Mouse (Mus musculus) myocyte (in vitro differentiated cells): ENCODE measurements at regions not wholly inside any gene's neighbourhood (a gene's known extent, or its start where the extent isn't known, plus 50 kb on each side); places are given as distances from the start of the nearest gene placed in this dataset.

Source experiments
- H3K27me3 ChIP-seq: one replicate; pipeline ENCODE4 v1.6.1; 2011; ENCODE audit not compliant: control insufficient read depth, insufficient read depth, insufficient read length
- H3K36me3 ChIP-seq: one replicate; pipeline ENCODE4 v1.6.1; 2011; ENCODE audit not compliant: control insufficient read depth, insufficient read depth
- H3K4me2 ChIP-seq: one replicate; pipeline ENCODE4 v1.6.1; 2011; ENCODE audit warnings: low read depth, control low read depth
- H3K4me3 ChIP-seq: one replicate; pipeline ENCODE4 v1.5.1; 2011; ENCODE audit warnings: mild to moderate bottlenecking, control low read depth, moderate library complexity
- H3K79me2 ChIP-seq: one replicate; pipeline ENCODE4 v1.6.1; 2011; ENCODE audit not compliant: control insufficient read depth, insufficient read depth
- H3ac ChIP-seq: one replicate; pipeline ENCODE4 v1.6.1; 2011; ENCODE audit not compliant: control insufficient read depth, insufficient read length
- CEBPB ChIP-seq: IDR thresholded peaks from 2 replicates; pipeline ENCODE4 v1.6.1; 2011; ENCODE audit warnings: mild to moderate bottlenecking, moderate library complexity; ENCODE audit not compliant: poor library complexity, insufficient read depth, severe bottlenecking
- E2F4 ChIP-seq: IDR thresholded peaks from one replicate; pipeline ENCODE4 v1.6.1; 2011; ENCODE audit warnings: mild to moderate bottlenecking, control low read depth, moderate library complexity; ENCODE audit not compliant: insufficient read depth
- MAX ChIP-seq: IDR thresholded peaks from one replicate; pipeline ENCODE4 v1.6.1; 2011; ENCODE audit warnings: low read depth, mild to moderate bottlenecking, control low read depth
- MYOD1 ChIP-seq, 3 experiments: IDR thresholded peaks; one replicate each; pipeline ENCODE4 v1.6.1; 2011; ENCODE audit warnings: control low read depth in 2 of 3, low read depth in 2 of 3, mild to moderate bottlenecking in 2 of 3, moderate library complexity in 1 of 3; ENCODE audit not compliant: insufficient read length in 2 of 3, control insufficient read depth in 1 of 3
- MYOG ChIP-seq, 3 experiments: IDR thresholded peaks; one replicate each; pipeline ENCODE4 v1.6.1; 2011; ENCODE audit warnings: control low read depth in 2 of 3, low read depth in 2 of 3, mild to moderate bottlenecking in 2 of 3; ENCODE audit not compliant: insufficient read length in 2 of 3, control insufficient read depth in 1 of 3, insufficient read depth in 1 of 3
- POLR2A ChIP-seq: IDR thresholded peaks from one replicate; pipeline ENCODE4 v1.6.1; 2011; ENCODE audit warnings: low read depth, mild to moderate bottlenecking, control low read depth, moderate library complexity; ENCODE audit not compliant: insufficient read length
- POLR2AphosphoS2 ChIP-seq: IDR thresholded peaks from one replicate; pipeline ENCODE4 v1.6.1; 2011; ENCODE audit warnings: low read depth, control low read depth; ENCODE audit not compliant: insufficient read length
- REST ChIP-seq: IDR thresholded peaks from one replicate; pipeline ENCODE4 v1.6.1; 2011; ENCODE audit warnings: mild to moderate bottlenecking, control low read depth, moderate library complexity; ENCODE audit not compliant: insufficient read depth, insufficient read length
- SRF ChIP-seq: IDR thresholded peaks from one replicate; pipeline ENCODE4 v1.6.1; 2011; ENCODE audit warnings: low read depth; ENCODE audit not compliant: control insufficient read depth, insufficient read length
- TCF12 ChIP-seq: IDR thresholded peaks from one replicate; pipeline ENCODE4 v1.6.1; 2011; ENCODE audit warnings: mild to moderate bottlenecking, control low read depth; ENCODE audit not compliant: poor library complexity, insufficient read depth, severe bottlenecking
- TCF3 ChIP-seq: IDR thresholded peaks from one replicate; pipeline ENCODE4 v1.6.1; 2011; ENCODE audit warnings: low read depth, control low read depth; ENCODE audit not compliant: insufficient read length
- USF1 ChIP-seq: IDR thresholded peaks from one replicate; pipeline ENCODE4 v1.6.1; 2011; ENCODE audit warnings: low read depth, mild to moderate bottlenecking, control low read depth, moderate library complexity

- H3K27me3 ChIP-seq = peaks cover 21% of the 10 kb centered on the region
Observed at GRCm38 (mm10) chr2:28337561-28337960, 109.0 kb upstream of the Ppp1r26 start.

GRCm38 (mm10) chr2:28341304-28341703 lies 105.3 kb upstream of the Ppp1r26 start:
- H3K27me3 ChIP-seq = peaks cover 23% of the 10 kb centered on the region
- no peaks in the 10 kb centered on the region for H3K36me3 ChIP-seq
- no peak for TF ChIP-seq MYOG (IDR thresholded peaks at IDR 0.05; ENCODE audit: control insufficient read depth in 1 of 3, insufficient read depth in 1 of 3, insufficient read length in 2 of 3, low read depth in 2 of 3)
- TF ChIP-seq E2F4 = no peak
- TF ChIP-seq SRF = no peak
- TF ChIP-seq POLR2A = no peak
- no peak for TF ChIP-seq TCF3
- TF ChIP-seq TCF12 = no peak
- TF ChIP-seq MAX = no peak
- no peak for TF ChIP-seq CEBPB
- no peak for TF ChIP-seq USF1
- TF ChIP-seq MYOD1 (IDR thresholded peaks at IDR 0.05; ENCODE audit: control insufficient read depth in 1 of 3, insufficient read length in 2 of 3, low read depth in 2 of 3) = no peak
- no peak for TF ChIP-seq POLR2AphosphoS2
- no peak for TF ChIP-seq REST
- no peak overlapping the region for H3K4me2 ChIP-seq
- no peak overlapping the region for H3K4me3 ChIP-seq
- no peak overlapping the region for H3ac ChIP-seq
- H3K79me2 ChIP-seq = no peaks in the 10 kb centered on the region

More at GRCm38 (mm10) chr2:28337561-28337960, 109.0 kb upstream of the Ppp1r26 start:
- Histone ChIP-seq H3K36me3 (no peaks in the 10 kb centered on the region), H3K4me3 (no peak overlapping the region), H3K79me2 (no peaks in the 10 kb centered on the region), H3K4me2 (no peak overlapping the region), H3ac (no peak overlapping the region)
- TF ChIP-seq REST (no peak), MAX (no peak), MYOG (IDR thresholded peaks at IDR 0.05; ENCODE audit: control insufficient read depth in 1 of 3, insufficient read depth in 1 of 3, insufficient read length in 2 of 3, low read depth in 2 of 3) (no peak), POLR2AphosphoS2 (no peak), USF1 (no peak), SRF (no peak), CEBPB (no peak), TCF3 (no peak), MYOD1 (IDR thresholded peaks at IDR 0.05; ENCODE audit: control insufficient read depth in 1 of 3, insufficient read length in 2 of 3, low read depth in 2 of 3) (no peak), E2F4 (no peak), TCF12 (no peak), POLR2A (no peak)

- H3K27me3 ChIP-seq = peaks cover 39% of the 10 kb centered on the region
- no peak overlapping the region for H3ac ChIP-seq
- H3K4me3 ChIP-seq = no peak overlapping the region
- no peak for TF ChIP-seq POLR2AphosphoS2
- TF ChIP-seq USF1 = no peak
- TF ChIP-seq E2F4 = no peak
- TF ChIP-seq TCF3 = no peak
- TF ChIP-seq SRF = no peak
- no peak for TF ChIP-seq REST
- no peak for TF ChIP-seq TCF12
- TF ChIP-seq MYOG (IDR thresholded peaks at IDR 0.05; ENCODE audit: control insufficient read depth in 1 of 3, insufficient read depth in 1 of 3, insufficient read length in 2 of 3, low read depth in 2 of 3) = no peak
- TF ChIP-seq CEBPB = no peak
- no peak for TF ChIP-seq POLR2A
- TF ChIP-seq MYOD1 (IDR thresholded peaks at IDR 0.05; ENCODE audit: control insufficient read depth in 1 of 3, insufficient read length in 2 of 3, low read depth in 2 of 3) = no peak
- H3K36me3 ChIP-seq = no peaks in the 10 kb centered on the region
- no peaks in the 10 kb centered on the region for H3K79me2 ChIP-seq
- H3K4me2 ChIP-seq = no peak overlapping the region
Observed at GRCm38 (mm10) chr2:28348453-28348852, 98.1 kb upstream of the Ppp1r26 start.

DNA sequence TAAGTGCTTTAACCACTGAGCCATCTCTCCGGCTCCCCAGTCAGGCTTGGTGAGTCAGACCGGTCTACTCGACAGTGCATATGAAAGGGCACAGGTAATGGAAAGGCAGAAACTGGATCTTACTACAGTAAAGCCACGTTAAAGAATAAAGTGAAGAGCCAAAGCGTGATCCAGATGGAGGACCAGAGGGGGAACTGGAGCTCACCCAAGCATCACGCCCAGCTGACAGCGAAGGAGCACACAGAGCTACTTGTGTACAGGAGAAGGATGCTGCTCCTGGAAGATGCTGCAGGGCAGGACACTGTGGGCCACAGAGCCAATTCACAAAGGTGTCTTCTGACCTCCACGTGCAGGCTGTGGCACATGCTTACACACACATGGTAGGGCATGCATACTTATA lies 96.7 kb upstream of the Ppp1r26 start:
- no peaks in the 10 kb centered on the region for H3K36me3 ChIP-seq
- no peak overlapping the region for H3K4me3 ChIP-seq
- H3K27me3 ChIP-seq = peaks cover 27% of the 10 kb centered on the region
- no peak overlapping the region for H3K4me2 ChIP-seq
- no peaks in the 10 kb centered on the region for H3K79me2 ChIP-seq
- TF ChIP-seq POLR2A (no peak), MAX (no peak), MYOD1 (IDR thresholded peaks at IDR 0.05; ENCODE audit: control insufficient read depth in 1 of 3, insufficient read length in 2 of 3, low read depth in 2 of 3) (no peak), REST (no peak), POLR2AphosphoS2 (no peak), MYOG (IDR thresholded peaks at IDR 0.05; ENCODE audit: control insufficient read depth in 1 of 3, insufficient read depth in 1 of 3, insufficient read length in 2 of 3, low read depth in 2 of 3) (no peak), TCF3 (no peak), E2F4 (no peak), SRF (no peak), TCF12 (no peak), USF1 (no peak), CEBPB (no peak)
- H3ac ChIP-seq = no peak overlapping the region

- H3K27me3 ChIP-seq = peaks cover 19% of the 10 kb centered on the region
Observed at GRCm38 (mm10) chr2:28351445-28351844, 95.2 kb upstream of the Ppp1r26 start.

More at GRCm38 (mm10) chr2:28351445-28351844, 95.2 kb upstream of the Ppp1r26 start:
- no peak overlapping the region for H3ac ChIP-seq
- no peaks in the 10 kb centered on the region for H3K36me3 ChIP-seq
- TF ChIP-seq USF1 (no peak), POLR2A (no peak), REST (no peak), POLR2AphosphoS2 (no peak), SRF (no peak), E2F4 (no peak), MAX (no peak), CEBPB (no peak), TCF12 (no peak), MYOD1 (IDR thresholded peaks at IDR 0.05; ENCODE audit: control insufficient read depth in 1 of 3, insufficient read length in 2 of 3, low read depth in 2 of 3) (no peak), TCF3 (no peak), MYOG (IDR thresholded peaks at IDR 0.05; ENCODE audit: control insufficient read depth in 1 of 3, insufficient read depth in 1 of 3, insufficient read length in 2 of 3, low read depth in 2 of 3) (no peak)
- H3K79me2 ChIP-seq = no peaks in the 10 kb centered on the region
- no peak overlapping the region for H3K4me3 ChIP-seq
- no peak overlapping the region for H3K4me2 ChIP-seq
